Mouse (Mus musculus) urinary bladder, postnatal 0 days (tissue): ENCODE data around the gene Gltpd2. TPM values are rescaled to one million over a fixed set of nuclear protein-coding genes. Genes with fewer than 3 reads are reported as not detected.

ENCODE experiments used
- polyA plus RNA-seq: library from polyadenylated mRNA; unstranded; fragments of >200 nt; fragmentation: Nextera tagmentation; extraction: Ambion mirVana; gene quantifications from 2 replicates; pipeline ENCODE4 v1.2.1, GENCODE M21; 2015

Gltpd2 gene
- polyA plus RNA-seq = 0.30 and 0.48 TPM in 2 replicates

GRCm38 (mm10) chr11:70518923-70519322 is at the start of gene Gltpd2:
Gene Gltpd2 (plus strand): TSS chr11:70519196.

GRCm38 (mm10) chr11:70504970-70505369 is 14.0 kb upstream of the Gltpd2 start, which contains the start of gene Tm4sf5:
Gene Tm4sf5 (plus strand): TSS chr11:70505244.

GRCm38 (mm10) chr11:70514288-70514687 is 4.7 kb upstream of the Gltpd2 start, which contains the start of gene Vmo1:
Gene Vmo1 (minus strand): TSS chr11:70514616.

GRCm38 (mm10) chr11:70525184-70525678 is 6.2 kb downstream of the Gltpd2 start, which contains the start of gene Psmb6:
Gene Psmb6 (plus strand): TSS chr11:70525367.

GRCm38 (mm10) chr11:70532839-70533238 is 13.8 kb downstream of the Gltpd2 start, which contains the start of gene Gm40193:
Gene Gm40193 (minus strand): TSS chr11:70532939.

GRCm38 (mm10) chr11:70539877-70540587 is 21.0 kb downstream of the Gltpd2 start, which contains the start of gene Pld2:
Gene Pld2 (plus strand): TSS chr11:70540064.

GRCm38 (mm10) chr11:70562287-70562994 is 43.4 kb downstream of the Gltpd2 start, which contains the start of gene Mink1:
Gene Mink1 (plus strand): TSS chr11:70562881.

Other genes starting within 250 kb of the Gltpd2 start
- gene Alox12e, start 196.6 kb upstream of the Gltpd2 start, polyA plus RNA-seq = 0.16 and 0.17 TPM in 2 replicates
- 0.71 and 1.2 TPM in 2 replicates for gene Alox15, start 167.2 kb upstream of the Gltpd2 start, polyA plus RNA-seq
- 13.3 and 16.2 TPM in 2 replicates for gene Pelp1, start 109.2 kb upstream of the Gltpd2 start, polyA plus RNA-seq
- gene Arrb2, start 86.6 kb upstream of the Gltpd2 start, polyA plus RNA-seq = 8.3 and 12.3 TPM in 2 replicates
- gene Med11, start 67.3 kb upstream of the Gltpd2 start, polyA plus RNA-seq = 25.1 and 27.3 TPM in 2 replicates
- 0.55 and 0.74 TPM in 2 replicates for gene Zmynd15, start 59.8 kb upstream of the Gltpd2 start, polyA plus RNA-seq
- 11.8 and 17.9 TPM in 2 replicates for gene Cxcl16, start 59.2 kb upstream of the Gltpd2 start, polyA plus RNA-seq
- gene Tm4sf5, start 14.0 kb upstream of the Gltpd2 start, polyA plus RNA-seq = 2.0 and 2.8 TPM in 2 replicates
- gene Vmo1, start 4.6 kb upstream of the Gltpd2 start, polyA plus RNA-seq = 0.58 and 0.60 TPM in 2 replicates
- 523 and 588 TPM in 2 replicates for gene Psmb6, start 6.2 kb downstream of the Gltpd2 start, polyA plus RNA-seq
- not detected in 2 replicates for gene Gm40193, start 13.7 kb downstream of the Gltpd2 start, polyA plus RNA-seq
- 11.7 and 12.5 TPM in 2 replicates for gene Pld2, start 20.9 kb downstream of the Gltpd2 start, polyA plus RNA-seq
- 6.9 and 7.3 TPM in 2 replicates for gene Mink1, start 43.7 kb downstream of the Gltpd2 start, polyA plus RNA-seq
- gene 4930544D05Rik, start 96.7 kb downstream of the Gltpd2 start, polyA plus RNA-seq = not detected in 2 replicates
- gene Chrne, start 100.0 kb downstream of the Gltpd2 start, polyA plus RNA-seq = 0.57 and 0.93 TPM in 2 replicates
- 0.14 and 0.31 TPM in 2 replicates for gene Gp1ba, start 119.9 kb downstream of the Gltpd2 start, polyA plus RNA-seq
- 54.3 and 65.0 TPM in 2 replicates for gene Rnf167, start 128.0 kb downstream of the Gltpd2 start, polyA plus RNA-seq
- gene Slc25a11, start 128.3 kb downstream of the Gltpd2 start, polyA plus RNA-seq = 107 and 111 TPM in 2 replicates
- 2,757 and 3,152 TPM in 2 replicates for gene Pfn1, start 135.4 kb downstream of the Gltpd2 start, polyA plus RNA-seq
- gene Eno3, start 138.0 kb downstream of the Gltpd2 start, polyA plus RNA-seq = 94.5 and 97.9 TPM in 2 replicates
- 132 and 135 TPM in 2 replicates for gene Spag7, start 150.2 kb downstream of the Gltpd2 start, polyA plus RNA-seq
- gene Camta2, start 168.9 kb downstream of the Gltpd2 start, polyA plus RNA-seq = 10.6 and 12.4 TPM in 2 replicates
- 1.3 and 2.4 TPM in 2 replicates for gene Inca1, start 181.0 kb downstream of the Gltpd2 start, polyA plus RNA-seq
- gene Kif1c, start 181.4 kb downstream of the Gltpd2 start, polyA plus RNA-seq = 4.8 and 5.8 TPM in 2 replicates
- 3.5 and 3.6 TPM in 2 replicates for gene Zfp3, start 245.0 kb downstream of the Gltpd2 start, polyA plus RNA-seq